Mouse (Mus musculus) gastrocnemius, adult 2 months (tissue): Measurements from ENCODE around the gene Tlnrd1. TPM values are rescaled to one million over a fixed set of nuclear protein-coding genes. Genes with fewer than 3 reads are reported as not detected.

Source experiments
- DNase-seq: peaks from one replicate; pipeline ENCODE4 v3.0.0; 2022
- H3K27ac ChIP-seq: fragments of 200-600 bp; 2 replicates; pipeline ENCODE4 v1.8.1; 2022; ENCODE audit warnings: mild to moderate bottlenecking
- H3K4me3 ChIP-seq: fragments of 200-600 bp; 2 replicates; pipeline ENCODE4 v1.8.1; 2022; ENCODE audit warnings: mild to moderate bottlenecking, moderate library complexity
- CTCF ChIP-seq: fragments of 200-600 bp; IDR thresholded peaks from 2 replicates; pipeline ENCODE4 v1.8.1; 2022; ENCODE audit warnings: antibody characterized with exemption, mild to moderate bottlenecking, moderate library complexity
- intact Hi-C: fragments of 180-260 bp; cut with DNase I; formaldehyde crosslinking; loops from one replicate; pipeline ENCODE4 v1.15.1; 2025
- total RNA-seq, 2 experiments: library from RNA; stranded (reverse); gene quantifications; 2 replicates each; pipeline ENCODE4 v1.2.3; 2021

The Tlnrd1 gene
- total RNA-seq, 2 experiments from 2014 or later, result 1.2 to 3.2 TPM

DNA sequence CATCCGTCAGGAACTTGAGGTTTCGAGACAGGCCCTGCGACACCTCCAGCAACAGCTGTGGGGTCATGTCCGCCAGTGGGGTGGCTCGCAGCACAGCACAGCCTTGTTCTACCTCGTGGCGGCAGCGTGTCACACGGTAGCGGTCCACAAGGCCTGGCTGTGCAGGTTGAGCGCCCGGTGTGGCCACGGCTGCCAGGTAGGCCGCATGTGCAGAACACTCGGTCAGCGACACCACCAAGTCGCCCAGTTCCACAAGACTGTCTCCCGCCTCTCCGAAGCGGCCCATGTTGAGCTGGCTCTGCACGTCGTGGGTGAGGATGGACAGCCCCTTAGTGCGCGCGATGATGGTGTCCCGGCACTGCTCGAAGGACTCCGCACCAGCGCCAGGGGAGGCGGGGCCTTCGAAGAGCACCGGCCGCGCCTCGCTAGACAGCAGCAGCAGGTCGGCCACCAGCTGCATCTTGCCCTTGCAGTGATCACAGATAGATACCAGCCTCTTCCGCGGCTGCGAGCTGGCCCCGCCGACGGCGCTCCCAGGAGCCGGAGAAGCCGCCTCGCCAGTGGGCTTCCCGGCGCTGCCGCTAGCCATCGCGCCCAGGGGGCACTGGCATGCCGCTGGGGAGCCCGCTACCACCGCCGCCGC lies 1.4 kb downstream of the Tlnrd1 start:
- intact Hi-C loops, result loop anchor here (10.0 kb wide), 2 partner anchors 188 to 218 kb away; no protein-coding TSS in a partner anchor
- Histone ChIP-seq H3K4me3 (peak overlapping the region; percentile 79), H3K27ac (peak overlapping the region; percentile 98)
- DNase-seq, result peak; percentile 79
- TF ChIP-seq CTCF, result no peak

DNA sequence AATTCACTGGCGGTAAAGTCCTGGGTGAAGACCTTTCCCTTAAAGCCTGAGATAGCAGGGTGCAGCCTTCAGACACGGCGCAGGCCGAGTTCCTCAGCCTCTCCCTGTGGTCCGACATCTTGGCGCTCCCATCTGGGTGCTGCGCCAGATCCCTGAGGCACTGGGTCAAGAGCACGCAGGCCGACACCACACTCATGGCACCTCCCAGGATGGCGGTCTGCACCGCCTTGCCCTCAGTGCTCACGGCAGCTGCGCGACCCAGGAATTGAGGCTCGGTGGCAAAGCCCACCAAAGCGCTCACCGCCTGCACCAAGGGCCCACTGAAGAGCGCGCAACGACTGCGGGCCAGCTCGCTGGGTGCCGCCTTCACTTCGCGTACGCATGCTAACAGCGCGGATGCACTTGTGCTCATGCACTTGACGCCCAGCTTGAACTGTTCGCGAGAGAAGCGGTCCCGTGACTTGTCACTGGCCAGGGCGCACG lies 1.9 kb downstream of the Tlnrd1 start:
- intact Hi-C loops, result loop anchor here (10.0 kb wide), 2 partner anchors 187 to 217 kb away; no protein-coding TSS in a partner anchor

DNA sequence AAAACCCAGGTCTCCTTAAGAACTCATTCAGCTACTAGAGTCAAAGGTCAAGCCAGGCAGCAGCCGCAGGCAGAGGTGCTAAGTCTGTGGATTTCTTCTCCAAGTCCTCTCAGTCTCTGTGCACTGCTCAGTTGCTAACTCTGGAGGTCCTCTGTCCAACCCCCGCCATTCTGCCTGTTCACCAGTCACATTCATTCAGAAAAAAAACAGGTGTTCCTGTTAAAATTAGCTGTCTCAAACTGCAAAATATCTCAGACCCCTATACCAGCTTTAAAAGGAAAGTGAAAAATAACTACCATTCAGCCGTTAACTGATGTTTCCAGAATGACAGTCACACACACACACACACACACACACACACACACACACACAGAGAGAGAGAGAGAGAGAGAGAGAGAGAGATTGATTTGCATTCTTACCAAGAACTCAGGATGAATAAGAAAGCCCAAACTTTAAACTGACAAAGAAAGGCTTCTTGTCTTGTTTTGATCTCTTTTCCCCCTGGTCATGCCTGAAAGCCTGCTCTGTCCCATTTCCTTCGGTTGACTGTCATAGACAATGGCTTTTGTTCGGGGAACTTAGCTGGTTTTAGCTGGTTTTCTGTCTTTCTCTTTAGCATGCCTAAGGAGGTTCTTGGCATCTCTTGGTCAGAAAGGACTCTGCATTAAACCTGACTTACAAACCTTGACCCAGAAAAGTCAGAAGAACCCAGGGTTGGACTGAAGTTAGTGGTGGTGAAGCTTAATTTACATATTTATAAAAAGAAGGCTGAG lies 5.2 kb downstream of the Tlnrd1 start:
- intact Hi-C loops, result no loop called here
- TF ChIP-seq CTCF, result no peak
- H3K4me3 ChIP-seq, result peak overlapping the region; percentile 36
- DNase-seq, result no peak
- H3K27ac ChIP-seq, result peak overlapping the region; percentile 64

More for the DNA sequence above, 1.9 kb downstream of the Tlnrd1 start:
- DNase-seq, result peak; percentile 44
- TF ChIP-seq CTCF, result no peak
- Histone ChIP-seq H3K4me3 (peak overlapping the region; percentile 79), H3K27ac (peak overlapping the region; percentile 98)

DNA sequence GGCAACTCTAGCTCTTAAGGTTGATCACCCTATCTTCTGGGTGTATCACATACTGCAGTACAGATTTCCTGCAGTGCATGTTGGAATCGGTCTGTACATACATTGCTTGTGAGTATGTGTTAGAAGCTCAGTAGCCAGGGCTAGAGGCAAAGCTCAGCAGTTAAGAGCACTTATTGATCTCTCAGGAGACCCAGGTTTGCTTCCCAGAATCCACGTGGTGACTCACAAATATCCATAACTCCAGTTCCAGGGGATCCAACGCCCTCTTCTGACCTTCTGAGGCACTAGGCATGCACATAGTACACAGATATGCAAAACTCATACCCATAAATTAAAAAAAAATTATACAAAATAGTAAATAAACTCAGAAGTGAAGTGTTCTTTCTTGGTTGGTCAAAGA lies 7.0 kb downstream of the Tlnrd1 start:
- intact Hi-C loops, result no loop called here
- DNase-seq, result no peak
- Histone ChIP-seq H3K27ac (no peak overlapping the region), H3K4me3 (no peak overlapping the region)
- TF ChIP-seq CTCF, result no peak

DNA sequence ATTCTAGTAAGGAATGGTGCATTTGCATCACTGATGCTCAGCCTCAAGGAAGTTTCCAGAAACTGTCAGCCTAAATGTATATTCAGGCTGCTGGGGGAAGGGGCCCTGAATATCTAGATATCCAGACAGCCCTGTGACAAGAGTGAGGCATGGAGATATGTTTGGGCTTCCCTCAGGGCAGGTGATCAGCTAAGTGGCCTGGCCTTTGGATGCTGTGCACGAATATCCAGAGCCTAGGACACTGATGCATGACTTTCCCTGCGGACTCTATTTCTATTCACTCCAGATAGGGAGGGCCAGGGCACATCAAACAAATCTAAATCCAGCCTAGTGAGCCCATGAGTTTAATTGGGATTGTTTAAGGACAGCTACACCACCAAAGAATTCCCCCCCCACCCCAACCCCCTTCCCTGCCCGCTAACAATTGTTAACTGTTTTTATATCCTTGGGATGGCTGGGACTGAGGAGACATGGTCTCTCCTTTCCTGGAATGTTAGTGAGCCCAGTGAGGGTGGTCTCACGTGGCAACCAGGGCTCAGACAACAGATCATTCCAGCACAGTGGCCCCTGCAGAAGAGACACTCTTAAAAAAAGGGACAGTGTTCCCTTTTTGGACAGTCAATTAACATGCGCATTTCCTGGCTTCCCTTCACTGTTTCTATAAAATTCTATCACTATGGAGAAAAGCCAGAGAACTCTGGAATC lies 14.1 kb downstream of the Tlnrd1 start:
- no peak overlapping the region for H3K4me3 ChIP-seq
- TF ChIP-seq CTCF, result no peak
- H3K27ac ChIP-seq, result no peak overlapping the region
- intact Hi-C loops, result no loop called here
- DNase-seq, result no peak

DNA sequence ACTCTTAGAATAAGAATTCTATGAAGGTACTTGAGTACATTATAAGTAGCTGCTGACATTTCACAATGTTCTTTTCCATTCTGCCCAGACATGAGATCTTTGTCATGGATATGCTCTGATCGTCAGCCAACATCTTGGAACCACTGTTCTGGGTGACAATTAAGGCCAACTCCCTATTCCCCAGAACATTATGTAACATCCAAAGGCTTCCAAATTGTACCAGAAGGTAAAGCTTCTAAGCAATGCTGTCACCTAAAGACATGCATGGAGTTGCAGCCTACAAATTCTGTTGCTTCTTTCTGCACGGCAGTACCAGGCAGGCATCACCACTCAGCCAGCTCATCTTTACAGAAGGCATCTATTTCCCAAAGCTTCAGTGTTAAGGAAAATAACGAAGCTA lies 15.9 kb downstream of the Tlnrd1 start:
- Histone ChIP-seq H3K27ac (no peak overlapping the region), H3K4me3 (no peak overlapping the region)
- no peak for DNase-seq
- intact Hi-C loops, result no loop called here
- TF ChIP-seq CTCF, result no peak

DNA sequence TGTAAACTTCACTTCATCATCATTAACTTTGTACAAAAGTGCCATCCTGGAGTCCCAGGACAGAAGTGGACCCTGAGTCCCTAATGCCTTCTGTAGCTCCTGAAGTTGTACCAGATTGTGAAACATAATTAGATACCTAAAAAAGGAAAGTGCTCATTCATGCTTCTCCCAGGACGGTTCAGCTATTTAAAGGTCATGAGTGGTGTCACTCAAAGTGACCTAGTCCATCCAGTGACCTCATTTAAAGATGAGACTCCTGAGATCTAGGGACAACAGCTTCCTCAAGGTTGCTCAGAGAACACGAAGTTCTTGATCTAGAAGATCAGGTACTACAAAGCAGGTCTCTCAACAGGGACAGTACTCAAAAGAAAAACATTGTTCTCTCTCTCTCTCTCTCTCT lies 20.6 kb downstream of the Tlnrd1 start:
- intact Hi-C loops, result no loop called here
- DNase-seq, result no peak
- Histone ChIP-seq H3K27ac (no peak overlapping the region), H3K4me3 (no peak overlapping the region)
- no peak for TF ChIP-seq CTCF

DNA sequence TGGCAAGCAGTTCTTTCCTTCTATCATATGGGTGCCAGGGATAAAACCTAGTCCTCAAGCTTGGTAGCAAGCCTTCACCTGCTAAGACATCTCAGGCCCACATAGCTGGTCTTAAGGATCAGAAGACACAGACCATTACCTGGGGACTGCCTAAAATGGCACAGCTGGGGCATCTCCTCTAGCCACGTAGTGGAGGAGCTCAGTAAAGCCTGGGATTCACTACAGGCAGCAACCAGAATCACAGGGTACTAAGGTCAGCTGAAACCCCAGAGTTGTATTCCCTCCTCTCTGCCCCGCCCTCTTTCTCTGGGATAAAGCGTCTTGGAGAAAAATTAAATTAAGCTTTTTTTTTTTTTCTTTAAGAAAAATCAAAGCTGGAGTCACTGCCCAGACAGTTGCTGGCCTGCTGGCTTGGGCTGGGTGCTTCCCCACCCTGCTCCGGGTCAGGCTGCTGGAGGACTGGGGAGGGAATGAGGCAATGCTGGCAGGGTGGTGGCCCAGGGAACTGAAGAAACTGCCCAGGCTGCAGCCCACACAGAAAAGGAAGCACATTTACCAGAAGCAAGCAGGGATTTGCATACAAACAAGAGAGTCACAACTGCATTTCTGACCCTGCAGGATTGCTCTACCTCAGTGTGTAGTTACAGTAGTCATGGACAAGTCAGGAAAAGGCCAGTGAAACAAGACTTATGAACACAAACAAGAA lies 24.6 kb downstream of the Tlnrd1 start:
- H3K27ac ChIP-seq, result peak overlapping the region; percentile 61
- DNase-seq, result peak; percentile 80
- intact Hi-C loops, result no loop called here
- H3K4me3 ChIP-seq, result no peak overlapping the region
- TF ChIP-seq CTCF, result no peak

DNA sequence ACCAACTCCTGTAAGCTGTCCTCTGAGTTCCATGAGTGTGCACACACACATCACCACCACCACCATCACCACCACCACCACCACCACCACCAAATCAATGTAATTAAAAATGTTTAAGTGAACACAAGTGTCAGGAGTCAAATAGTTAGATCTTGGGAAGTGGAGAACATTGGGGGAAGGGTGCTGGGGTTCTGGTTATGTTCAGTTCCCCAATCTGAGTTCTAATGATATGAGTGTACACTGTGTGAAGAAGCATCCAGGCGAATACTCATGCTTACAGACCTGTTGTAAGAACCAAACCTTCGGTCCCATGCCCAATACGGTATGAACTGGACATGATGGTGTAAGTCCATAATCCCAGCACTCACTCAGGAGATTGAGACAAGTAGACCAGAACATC lies 26.2 kb downstream of the Tlnrd1 start:
- DNase-seq, result no peak
- H3K4me3 ChIP-seq, result no peak overlapping the region
- H3K27ac ChIP-seq, result no peak overlapping the region
- intact Hi-C loops, result no loop called here
- TF ChIP-seq CTCF, result no peak

DNA sequence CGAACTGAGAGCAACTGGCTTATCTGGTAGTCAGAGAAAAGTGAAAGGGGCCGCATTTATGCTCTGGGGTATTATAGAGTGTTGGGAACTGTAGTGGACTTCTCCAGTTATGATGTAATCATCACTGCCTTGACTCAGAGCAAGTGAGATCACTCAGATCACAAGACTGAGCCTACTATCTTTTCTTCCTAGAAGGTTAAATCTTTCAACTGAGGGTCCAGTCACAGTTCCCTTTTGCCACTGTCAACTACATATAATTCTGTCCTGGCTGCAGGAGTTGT lies 27.0 kb downstream of the Tlnrd1 start:
- no peak for DNase-seq
- peak overlapping the region; percentile 46; the same call in 1 of the 2 replicates for H3K27ac ChIP-seq
- no peak for TF ChIP-seq CTCF
- intact Hi-C loops, result no loop called here
- H3K4me3 ChIP-seq, result no peak overlapping the region

DNA sequence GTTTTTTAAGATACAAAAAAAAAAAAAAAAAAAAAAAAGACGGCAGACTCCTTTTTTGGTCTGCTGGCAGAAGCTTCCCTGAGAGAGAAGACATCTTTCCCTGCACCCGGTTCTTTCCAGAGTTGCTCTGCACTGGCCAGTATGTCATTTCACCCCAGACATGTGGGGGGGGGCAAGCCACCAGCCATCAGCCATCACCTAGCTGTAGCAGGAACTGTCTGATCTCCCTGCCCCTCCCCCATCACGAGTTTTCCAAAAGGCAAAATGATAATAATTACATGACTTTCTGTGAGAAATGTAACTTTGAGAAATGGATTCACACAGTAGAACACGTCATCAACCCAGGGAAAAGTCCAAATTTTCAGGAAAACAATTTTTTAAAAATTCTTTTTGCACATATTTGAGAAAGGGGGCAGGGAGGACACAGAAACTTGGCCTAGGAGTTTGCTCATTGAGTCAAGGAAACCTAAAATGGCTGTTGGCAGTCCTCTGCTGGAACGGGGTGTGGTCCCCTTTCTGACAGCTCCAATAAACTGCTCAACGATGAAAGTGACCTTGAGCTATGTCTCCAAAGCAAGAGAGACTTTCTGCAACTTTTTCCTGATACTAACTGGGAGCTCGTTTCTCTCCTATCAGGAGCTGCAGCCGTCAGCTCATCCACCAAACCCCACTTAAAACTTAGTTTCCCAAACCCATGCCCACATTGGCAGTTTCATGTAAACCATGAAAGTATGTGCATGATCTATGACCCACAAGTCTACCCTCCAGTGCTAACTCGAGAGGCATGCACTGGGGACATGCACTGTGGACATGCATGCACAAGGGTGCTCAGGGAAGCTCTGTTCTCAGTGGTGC lies 27.5 kb downstream of the Tlnrd1 start:
- TF ChIP-seq CTCF, result no peak
- H3K27ac ChIP-seq, result peak overlapping the region; percentile 46; the same call in 1 of the 2 replicates
- intact Hi-C loops, result no loop called here
- peak; percentile 51 for DNase-seq
- no peak overlapping the region for H3K4me3 ChIP-seq

DNA sequence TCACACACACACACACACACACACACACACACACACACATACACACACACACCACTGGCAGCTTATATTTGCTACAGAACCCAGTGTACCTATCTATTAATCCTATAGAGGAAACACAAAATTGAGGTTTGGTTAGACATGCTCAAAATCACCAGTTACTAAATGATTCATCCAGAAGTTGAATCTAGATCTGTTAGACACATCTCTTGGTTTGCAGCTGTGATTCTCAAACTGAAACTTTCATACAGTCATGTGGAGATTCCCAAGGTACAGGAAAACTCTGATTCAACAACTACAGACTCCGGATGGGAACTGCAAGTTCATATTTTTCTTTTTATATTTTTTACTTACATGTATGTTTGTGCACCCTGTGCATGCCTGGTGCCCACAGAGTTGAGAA lies 28.9 kb downstream of the Tlnrd1 start:
- no peak for TF ChIP-seq CTCF
- intact Hi-C loops, result no loop called here
- DNase-seq, result no peak
- Histone ChIP-seq H3K27ac (no peak overlapping the region), H3K4me3 (no peak overlapping the region)
